Mouse (Mus musculus): ENCODE results near the gene Nsun5. TPM values are rescaled to one million over a fixed set of nuclear protein-coding genes. Genes with fewer than 3 reads are reported as not detected.

Gene Nsun5
- total RNA-seq, 1 experiment, result 40.2 TPM

- peaks cover 80% of the 10 kb centered on the region for H3K36me3 ChIP-seq (ENCODE audit: control insufficient read depth, insufficient read depth, low read length, poor library complexity, severe bottlenecking)
- no peak for DNase-seq (ENCODE audit: low read depth, low spot score)
- no peak overlapping the region for H3K4me3 ChIP-seq (ENCODE audit: insufficient read depth in 1 of 2, low read depth in 1 of 2, low read length in 2 of 2, poor library complexity in 1 of 2, severe bottlenecking in 1 of 2)
- H3K9me3 ChIP-seq (ENCODE audit: control insufficient read depth, insufficient read depth, low read depth, low read length), result no peaks in the 10 kb centered on the region
- H3K27ac ChIP-seq (ENCODE audit: insufficient read depth, low read depth, low read length, poor library complexity, severe bottlenecking), result no peak overlapping the region
- in situ Hi-C loops (cut with MboI; ENCODE audit: low sequenced_read_pairs in 2 of 2, unreplicated experiment in 2 of 2), result no loop called here
- TF ChIP-seq CHD2 (IDR thresholded peaks at IDR 0.05; ENCODE audit: low read depth, low read length), result no peak
- no peak for TF ChIP-seq MAFK (IDR thresholded peaks at IDR 0.05; ENCODE audit: insufficient read depth, low read depth, low read length)
- no peak for TF ChIP-seq ZC3H11A (IDR thresholded peaks at IDR 0.05; ENCODE audit: borderline replicate concordance, low read depth, low read length)
- no peak for TF ChIP-seq HCFC1 (IDR thresholded peaks at IDR 0.05; ENCODE audit: borderline replicate concordance, insufficient read depth, low read length)
- TF ChIP-seq ZNF384 (IDR thresholded peaks at IDR 0.05; ENCODE audit: low read depth, low read length), result no peak
- H3K9ac ChIP-seq (ENCODE audit: insufficient read depth, low read depth, low read length, poor library complexity, severe bottlenecking), result no peak overlapping the region
- no peaks in the 10 kb centered on the region for H3K4me1 ChIP-seq (ENCODE audit: control insufficient read depth in 2 of 2, insufficient read depth in 2 of 2, low read length in 2 of 2, poor library complexity in 1 of 2)
Observed at GRCm38 (mm10) chr5:135382746-135383145, 13.0 kb downstream of the Nsun5 start.

- no peaks in the 10 kb centered on the region for H3K9me3 ChIP-seq (ENCODE audit: control insufficient read depth, insufficient read depth, low read depth, low read length)
- no peaks in the 10 kb centered on the region for H3K4me1 ChIP-seq (ENCODE audit: control insufficient read depth in 2 of 2, insufficient read depth in 2 of 2, low read length in 2 of 2, poor library complexity in 1 of 2)
- no peak overlapping the region for H3K4me3 ChIP-seq (ENCODE audit: insufficient read depth in 1 of 2, low read depth in 1 of 2, low read length in 2 of 2, poor library complexity in 1 of 2, severe bottlenecking in 1 of 2)
- no peak for DNase-seq (ENCODE audit: low read depth, low spot score)
- no peak overlapping the region; the same call in 1 of the 2 replicates for H3K27ac ChIP-seq (ENCODE audit: insufficient read depth, low read depth, low read length, poor library complexity, severe bottlenecking)
- no peak for TF ChIP-seq ZNF384 (IDR thresholded peaks at IDR 0.05; ENCODE audit: low read depth, low read length)
- no peak for TF ChIP-seq HCFC1 (IDR thresholded peaks at IDR 0.05; ENCODE audit: borderline replicate concordance, insufficient read depth, low read length)
- in situ Hi-C loops (cut with MboI; ENCODE audit: low sequenced_read_pairs in 2 of 2, unreplicated experiment in 2 of 2), result no loop called here
- H3K36me3 ChIP-seq (ENCODE audit: control insufficient read depth, insufficient read depth, low read length, poor library complexity, severe bottlenecking), result peaks cover 77% of the 10 kb centered on the region
- H3K9ac ChIP-seq (ENCODE audit: insufficient read depth, low read depth, low read length, poor library complexity, severe bottlenecking), result no peak overlapping the region
Observed at GRCm38 (mm10) chr5:135383771-135384170, 14.0 kb downstream of the Nsun5 start.

GRCm38 (mm10) chr5:135394004-135394823 is 24.5 kb downstream of the Nsun5 start, which contains the start of gene Pom121:
Gene Pom121 (minus strand): TSS chr5:135394546.
- peaks cover 22% of the 10 kb centered on the region for H3K36me3 ChIP-seq (ENCODE audit: control insufficient read depth, insufficient read depth, low read length, poor library complexity, severe bottlenecking)
- H3K9me3 ChIP-seq (ENCODE audit: control insufficient read depth, insufficient read depth, low read depth, low read length), result no peaks in the 10 kb centered on the region
- in situ Hi-C loops (cut with MboI; ENCODE audit: low sequenced_read_pairs in 2 of 2, unreplicated experiment in 2 of 2), result no loop called here
- H3K4me3 ChIP-seq (ENCODE audit: insufficient read depth in 1 of 2, low read depth in 1 of 2, low read length in 2 of 2, poor library complexity in 1 of 2, severe bottlenecking in 1 of 2), result peak within 1 kb of the TSS; percentile 87 to 90
- H3K9ac ChIP-seq (ENCODE audit: insufficient read depth, low read depth, low read length, poor library complexity, severe bottlenecking), result peak within 1 kb of the TSS; percentile 96
- H3K27ac ChIP-seq (ENCODE audit: insufficient read depth, low read depth, low read length, poor library complexity, severe bottlenecking), result 0 out of 2 replicates have a peak within 1 kb of the TSS, but pooled peaks have one; percentile 17
- H3K4me1 ChIP-seq (ENCODE audit: control insufficient read depth in 2 of 2, insufficient read depth in 2 of 2, low read length in 2 of 2, poor library complexity in 1 of 2), result peaks cover 0 to 2% of the 10 kb centered on the region in 2 experiments; a peak in 1 of 4 replicates
- TF ChIP-seq ZC3H11A (IDR thresholded peaks at IDR 0.05; ENCODE audit: borderline replicate concordance, low read depth, low read length) (no peak), HCFC1 (IDR thresholded peaks at IDR 0.05; ENCODE audit: borderline replicate concordance, insufficient read depth, low read length) (peak; percentile 66; the same call in 1 of the 2 replicates), ZNF384 (IDR thresholded peaks at IDR 0.05; ENCODE audit: low read depth, low read length) (peak; percentile 73; the same call in 1 of the 2 replicates)
- peak; percentile 63 for DNase-seq (ENCODE audit: low read depth, low spot score)

GRCm38 (mm10) chr5:135395826-135396225 is 26.1 kb downstream of the Nsun5 start:
- Histone ChIP-seq H3K27ac (ENCODE audit: insufficient read depth, low read depth, low read length, poor library complexity, severe bottlenecking) (no peak overlapping the region), H3K36me3 (ENCODE audit: control insufficient read depth, insufficient read depth, low read length, poor library complexity, severe bottlenecking) (peaks cover 13% of the 10 kb centered on the region), H3K9me3 (ENCODE audit: control insufficient read depth, insufficient read depth, low read depth, low read length) (no peaks in the 10 kb centered on the region), H3K9ac (ENCODE audit: insufficient read depth, low read depth, low read length, poor library complexity, severe bottlenecking) (no peak overlapping the region), H3K4me3 (ENCODE audit: insufficient read depth in 1 of 2, low read depth in 1 of 2, low read length in 2 of 2, poor library complexity in 1 of 2, severe bottlenecking in 1 of 2) (no peak overlapping the region), H3K4me1 (ENCODE audit: control insufficient read depth in 2 of 2, insufficient read depth in 2 of 2, low read length in 2 of 2, poor library complexity in 1 of 2) (peaks cover 0 to 2% of the 10 kb centered on the region in 2 experiments; a peak in 1 of 4 replicates)
- no peak for TF ChIP-seq CHD2 (IDR thresholded peaks at IDR 0.05; ENCODE audit: low read depth, low read length)
- TF ChIP-seq ZC3H11A (IDR thresholded peaks at IDR 0.05; ENCODE audit: borderline replicate concordance, low read depth, low read length), result no peak
- no peak for TF ChIP-seq MAFK (IDR thresholded peaks at IDR 0.05; ENCODE audit: insufficient read depth, low read depth, low read length)
- no peak for TF ChIP-seq ZNF384 (IDR thresholded peaks at IDR 0.05; ENCODE audit: low read depth, low read length)
- TF ChIP-seq HCFC1 (IDR thresholded peaks at IDR 0.05; ENCODE audit: borderline replicate concordance, insufficient read depth, low read length), result no peak
- DNase-seq (ENCODE audit: low read depth, low spot score), result peak; percentile 52
- in situ Hi-C loops (cut with MboI; ENCODE audit: low sequenced_read_pairs in 2 of 2, unreplicated experiment in 2 of 2), result no loop called here

Measured in ES-E14 (cell line).